ENCODE assay signal across 9 mouse cellular contexts in genomic region chr14:76121901-76122662, GRCm38 (mm10). TPM values are rescaled to one million over a fixed set of nuclear protein-coding genes. Genes with fewer than 3 reads are reported as not detected.
DNase-seq lines count a peak whose midpoint lies in the region; ATAC-seq and TF ChIP-seq lines count a peak whose summit lies in the region.
"Had no signal": no experiment of that assay in that cellular context is flagged by ENCODE, and none has a peak within 500 bp of the region (broad histone marks: within the 10 kb centered on the region; RNA-seq: fewer than 3 reads in every experiment).

No protein-coding gene starts in this region.

- H3K9me3 ChIP-seq in forebrain, embryonic 13.5 days (replicated peaks): no peaks in the 10 kb centered on the region
- no peaks in the 10 kb centered on the region for H3K9me3 ChIP-seq in forebrain, embryonic 10.5 days
- H3K9me3 ChIP-seq in liver, embryonic 15.5 days (replicated peaks): no peaks in the 10 kb centered on the region
- H3K9me3 ChIP-seq: limb, embryonic 12.5 days had no signal

- in situ Hi-C loops in Patski (cut with MboI; ENCODE audit: low pct_unique_long_range_greater_than_20kb): no loop called here

- no peaks in the 10 kb centered on the region for H3K4me1 ChIP-seq in forebrain, embryonic 13.5 days
- no peaks in the 10 kb centered on the region for H3K4me1 ChIP-seq in forebrain, embryonic 10.5 days
- H3K4me1 ChIP-seq in liver, embryonic 15.5 days (replicated peaks): no peaks in the 10 kb centered on the region
- H3K4me1 ChIP-seq: limb, embryonic 12.5 days had no signal

- H3K27ac ChIP-seq in forebrain, embryonic 13.5 days: no peak overlapping the region
- no peak overlapping the region for H3K27ac ChIP-seq in forebrain, embryonic 10.5 days
- no peak overlapping the region for H3K27ac ChIP-seq in liver, embryonic 15.5 days (replicated peaks)
- H3K27ac ChIP-seq: limb, embryonic 12.5 days had no signal

- 64% methylated on average over 6 of the region's 6 CpGs for WGBS in forebrain, embryonic 13.5 days
- 69% methylated on average over 6 of the region's 6 CpGs for WGBS in forebrain, embryonic 10.5 days
- 51% methylated on average over 6 of the region's 6 CpGs for WGBS in liver, embryonic 15.5 days (ENCODE audit: insufficient replicate concordance)

- peaks cover 82% of the 10 kb centered on the region for H3K36me3 ChIP-seq in forebrain, embryonic 13.5 days (ENCODE audit: poor library complexity, severe bottlenecking)
- H3K36me3 ChIP-seq in forebrain, embryonic 10.5 days (replicated peaks): peaks cover 93% of the 10 kb centered on the region
- peaks cover 80% of the 10 kb centered on the region for H3K36me3 ChIP-seq in liver, embryonic 15.5 days (replicated peaks)

- H3K9ac ChIP-seq in forebrain, embryonic 13.5 days: no peak overlapping the region
- no peak overlapping the region for H3K9ac ChIP-seq in liver, embryonic 15.5 days
- H3K9ac ChIP-seq: limb, embryonic 12.5 days had no signal

- H3K4me3 ChIP-seq in forebrain, embryonic 13.5 days: no peak overlapping the region
- H3K4me3 ChIP-seq in forebrain, embryonic 10.5 days: no peak overlapping the region
- no peak overlapping the region for H3K4me3 ChIP-seq in liver, embryonic 15.5 days (replicated peaks)
- H3K4me3 ChIP-seq: limb, embryonic 12.5 days had no signal

- POLR2A ChIA-PET in Patski (lab: Charles Lee): no interaction called here

- no peak for DNase-seq in forebrain, embryonic 10.5 days (ENCODE audit: extremely low spot score, low spot score)
- no peak for DNase-seq in Patski (ENCODE audit: low read depth, low spot score)
- DNase-seq in cerebellum, postnatal 14 days: peak; percentile 63 to 64
- DNase-seq in kidney, adult 8-10 months: peak; percentile 33 to 42
- peak; percentile 77 for DNase-seq in retina, embryonic 14.5 days (ENCODE audit: low spot score)

- TF ChIP-seq CTCF in Patski (IDR thresholded peaks at IDR 0.05): peak; percentile 88

- H3K27me3 ChIP-seq in forebrain, embryonic 13.5 days: no peaks in the 10 kb centered on the region
- no peaks in the 10 kb centered on the region for H3K27me3 ChIP-seq in forebrain, embryonic 10.5 days (ENCODE audit: poor library complexity, severe bottlenecking)
- H3K27me3 ChIP-seq in Patski: no peaks in the 10 kb centered on the region
- H3K27me3 ChIP-seq in liver, embryonic 15.5 days: no peaks in the 10 kb centered on the region
- H3K27me3 ChIP-seq: limb, embryonic 12.5 days had no signal

- H3K4me2 ChIP-seq in forebrain, embryonic 13.5 days: no peak overlapping the region
- H3K4me2 ChIP-seq in liver, embryonic 15.5 days: no peak overlapping the region
- H3K4me2 ChIP-seq: limb, embryonic 12.5 days had no signal

- CTCF ChIA-PET in Patski (lab: Charles Lee): interaction anchor here (0.8 to 3.6 kb wide), 12 partner anchors 9 to 356 kb away, joined by 3 to 21 read pairs (median 4); no protein-coding TSS in a partner anchor

- peak; percentile 63; the same call in 1 of the 2 replicates for ATAC-seq in forebrain, embryonic 13.5 days
- ATAC-seq in Patski: no peak
- peak; percentile 71 for ATAC-seq in granulocyte monocyte progenitor cell, adult 5-6 weeks (replicated peaks; ENCODE audit: poor library complexity, severe bottlenecking)
- 0 out of 2 replicates have a peak, but pooled peaks have one; percentile 31 for ATAC-seq in liver, embryonic 15.5 days (ENCODE audit: insufficient read depth)

RNA-seq across cellular contexts. Expression of gene Nufip1, which starts 11.4 kb away (rescaled TPM):
- polyA plus RNA-seq in forebrain, embryonic 13.5 days (2015; fragmentation: Nextera tagmentation; extraction: Ambion mirVana): 16.1 and 16.6 TPM in 2 replicates
- 21.9 and 22.9 TPM in 2 replicates for polyA plus RNA-seq in forebrain, embryonic 10.5 days (2016; fragmentation: Nextera tagmentation; extraction: Ambion mirVana)
- polyA plus RNA-seq in Patski (2021): 9.6 TPM
- 14.1 and 20.3 TPM in 2 replicates for total RNA-seq in granulocyte monocyte progenitor cell, adult 5-6 weeks (2014; fragmentation: Nextera tagmentation)
- total RNA-seq in granulocyte monocyte progenitor cell, adult 5-6 weeks (2017): 24.8 and 29.9 TPM in 2 replicates
- 4.9 and 5.3 TPM in 2 replicates for polyA plus RNA-seq in liver, embryonic 15.5 days (2015; fragmentation: Nextera tagmentation; extraction: Ambion mirVana)

RNA-seq across cellular contexts. Expression of gene Gpalpp1, which starts 11.5 kb away (rescaled TPM):
- 13.6 and 14.5 TPM in 2 replicates for polyA plus RNA-seq in forebrain, embryonic 13.5 days (2015; fragmentation: Nextera tagmentation; extraction: Ambion mirVana)
- 16.8 and 17.1 TPM in 2 replicates for polyA plus RNA-seq in forebrain, embryonic 10.5 days (2016; fragmentation: Nextera tagmentation; extraction: Ambion mirVana)
- 18.9 TPM for polyA plus RNA-seq in Patski (2021)
- total RNA-seq in granulocyte monocyte progenitor cell, adult 5-6 weeks (2014; fragmentation: Nextera tagmentation): 20.4 and 22.4 TPM in 2 replicates
- total RNA-seq in granulocyte monocyte progenitor cell, adult 5-6 weeks (2017): 31.5 and 35.1 TPM in 2 replicates
- 4.6 and 4.7 TPM in 2 replicates for polyA plus RNA-seq in liver, embryonic 15.5 days (2015; fragmentation: Nextera tagmentation; extraction: Ambion mirVana)

Comparison
In these comparisons a context has a peak if more than half of its experiments do, and no peak if none do; other contexts are left out.
1. DNase-seq: peak in cerebellum, postnatal 14 days (2 of 2), kidney, adult 8-10 months (2 of 2) and retina, embryonic 14.5 days (single experiment); none in forebrain, embryonic 10.5 days (single experiment) and Patski (single experiment).